Mouse (Mus musculus): ENCODE results near the gene Cdhr5.

Cdhr5 gene

GRCm38 (mm10) chr7:141276546-141276945, at the start of gene Cdhr5:
Gene Cdhr5, minus strand, starts transcription at chr7:141276786.
- peak in 1 of 2 experiments; percentile 50 for DNase-seq (ENCODE audit: inconsistent age in 2 of 2, low spot score in 1 of 2)

DNA sequence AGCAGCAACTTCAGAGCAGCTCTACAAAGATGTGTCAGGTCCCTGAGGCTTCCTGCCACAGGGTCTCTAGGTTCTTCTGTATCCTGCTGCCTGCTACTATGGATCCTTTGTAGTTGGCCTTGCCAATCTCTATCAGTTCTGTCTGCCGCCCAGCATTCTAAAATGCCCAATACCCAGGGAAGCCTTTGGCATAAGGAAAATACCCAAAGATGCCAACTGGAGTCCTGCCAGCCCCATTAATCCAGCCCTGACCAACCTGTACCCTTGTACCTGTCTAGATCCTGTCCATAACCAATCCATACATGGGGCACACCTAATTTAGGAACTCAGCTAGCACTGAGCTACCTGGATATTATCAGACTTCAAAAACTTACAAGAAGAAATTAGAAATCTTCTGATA, 48.1 kb upstream of the Cdhr5 start:
- no peak for DNase-seq (ENCODE audit: inconsistent age in 2 of 2, low spot score in 1 of 2)

GRCm38 (mm10) chr7:141319446-141319845, 42.9 kb upstream of the Cdhr5 start:
- no peak for DNase-seq (ENCODE audit: inconsistent age in 2 of 2, low spot score in 1 of 2)

DNA sequence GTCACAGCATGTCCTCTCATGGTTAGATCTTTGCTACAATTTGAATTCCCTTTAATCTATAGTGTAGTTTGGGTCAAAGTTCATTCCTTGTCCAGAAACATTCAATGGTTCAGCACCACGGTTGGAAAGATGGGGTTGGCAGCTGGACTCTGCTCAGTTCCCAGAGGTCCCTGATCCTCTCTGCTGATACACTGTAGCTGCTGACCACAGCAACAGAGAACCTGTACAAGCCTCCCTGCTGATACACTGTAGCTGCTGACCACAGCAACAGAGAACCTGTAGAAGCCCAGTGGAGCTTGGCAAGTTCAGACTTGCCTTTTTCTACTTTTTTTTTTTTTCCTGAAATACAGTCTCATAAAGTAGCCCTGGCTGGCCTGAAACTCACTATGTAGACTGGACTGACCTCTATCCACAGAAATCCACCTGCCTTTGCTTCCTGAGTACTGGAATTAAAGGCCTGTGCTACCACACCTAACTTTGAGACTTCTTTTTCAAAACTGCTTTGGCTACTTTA, 41.1 kb upstream of the Cdhr5 start:
- DNase-seq (ENCODE audit: inconsistent age in 2 of 2, low spot score in 1 of 2): no peak

GRCm38 (mm10) chr7:141315974-141316373, 39.4 kb upstream of the Cdhr5 start:
- DNase-seq (ENCODE audit: inconsistent age in 2 of 2, low spot score in 1 of 2): peak in 1 of 2 experiments; percentile 71

GRCm38 (mm10) chr7:141315076-141315475, 38.5 kb upstream of the Cdhr5 start:
- no peak for DNase-seq (ENCODE audit: inconsistent age in 2 of 2, low spot score in 1 of 2)

GRCm38 (mm10) chr7:141314416-141314815, 37.8 kb upstream of the Cdhr5 start:
- peak; percentile 63 to 77 for DNase-seq (ENCODE audit: inconsistent age in 2 of 2, low spot score in 1 of 2)

DNA sequence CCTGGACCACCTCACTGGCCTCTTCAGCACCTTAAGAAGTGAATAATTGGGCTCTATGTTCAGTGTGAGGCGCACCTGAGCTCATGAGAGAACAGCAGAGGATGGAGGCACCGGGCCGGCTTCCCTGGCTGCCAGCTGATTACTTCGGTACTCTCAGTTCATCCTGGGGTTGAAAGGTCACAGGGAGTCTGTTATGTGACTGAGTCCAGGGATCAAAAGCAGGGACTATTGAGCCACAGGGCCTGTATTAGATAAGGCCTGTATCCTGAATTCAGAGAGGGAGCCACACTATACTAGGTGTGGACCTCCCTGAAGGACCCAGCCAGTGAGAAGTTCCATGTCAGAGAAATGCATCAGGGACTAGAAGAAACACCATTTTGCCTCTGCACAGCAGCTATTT, 28.0 kb upstream of the Cdhr5 start:
- DNase-seq (ENCODE audit: inconsistent age in 2 of 2, low spot score in 1 of 2): no peak

- DNase-seq (ENCODE audit: inconsistent age in 2 of 2, low spot score in 1 of 2): no peak
These were observed 26.2 kb upstream of the Cdhr5 start for GRCm38 (mm10) chr7:141302702-141303268.

DNA sequence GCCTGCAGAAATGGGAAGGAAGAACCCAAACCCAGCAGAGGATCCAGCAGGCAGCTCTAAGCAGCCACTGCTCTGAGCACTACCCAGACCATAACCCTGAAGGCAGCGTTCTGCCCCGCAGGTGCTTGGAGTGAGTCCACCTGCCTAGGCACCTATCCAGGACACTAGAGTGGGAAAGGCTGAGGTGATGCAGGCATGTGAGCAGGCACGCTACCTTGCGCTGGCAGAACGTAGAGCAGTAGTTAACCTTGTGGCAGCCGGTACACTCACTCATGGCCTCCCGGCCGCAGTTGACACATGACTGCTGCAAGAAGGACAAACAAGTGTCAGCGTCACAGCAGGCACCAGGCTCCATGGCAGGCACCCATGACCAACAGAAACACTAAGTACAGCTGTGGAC, 24.8 kb upstream of the Cdhr5 start:
- peak in 1 of 2 experiments; percentile 63 for DNase-seq (ENCODE audit: inconsistent age in 2 of 2, low spot score in 1 of 2)

- DNase-seq (ENCODE audit: inconsistent age in 2 of 2, low spot score in 1 of 2): no peak
These were observed 22.6 kb upstream of the Cdhr5 start for GRCm38 (mm10) chr7:141299175-141299574.

DNA sequence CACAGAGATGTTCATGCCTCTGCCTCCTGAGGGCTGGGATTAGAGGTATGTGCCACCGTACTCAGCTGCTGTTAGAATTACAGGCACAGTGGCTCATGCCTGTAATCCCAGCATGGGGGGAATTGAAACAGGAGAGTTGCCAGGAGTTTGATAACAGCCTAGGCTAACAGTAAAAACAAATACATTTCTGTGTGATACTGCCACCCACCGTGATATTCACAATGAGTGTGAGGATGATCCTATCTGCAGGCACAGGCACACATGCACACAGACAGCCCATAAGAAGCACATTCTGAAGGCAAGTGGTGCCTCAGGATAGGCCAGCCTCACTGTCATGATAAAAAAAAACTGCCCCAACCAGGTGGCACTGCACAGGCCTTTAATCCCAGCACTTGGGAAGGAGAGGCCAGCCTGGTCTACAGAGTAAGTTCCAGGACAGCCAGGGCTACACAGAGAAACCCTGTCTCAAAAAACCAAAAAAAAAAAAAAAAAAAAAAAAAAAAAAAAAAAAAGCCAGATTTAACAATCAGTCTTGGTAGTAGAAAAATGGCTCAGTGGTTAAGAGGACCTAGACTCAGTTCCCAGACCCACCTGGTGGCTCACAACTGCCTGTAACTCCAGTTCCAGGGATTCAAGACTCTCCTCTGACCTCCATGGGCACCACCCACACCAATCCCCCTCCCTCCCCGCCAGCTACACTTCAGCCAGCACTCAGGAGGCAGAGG, 21.5 kb upstream of the Cdhr5 start:
- no peak for DNase-seq (ENCODE audit: inconsistent age in 2 of 2, low spot score in 1 of 2)

GRCm38 (mm10) chr7:141294479-141294878, 17.9 kb upstream of the Cdhr5 start:
- DNase-seq (ENCODE audit: inconsistent age in 2 of 2, low spot score in 1 of 2): no peak

DNA sequence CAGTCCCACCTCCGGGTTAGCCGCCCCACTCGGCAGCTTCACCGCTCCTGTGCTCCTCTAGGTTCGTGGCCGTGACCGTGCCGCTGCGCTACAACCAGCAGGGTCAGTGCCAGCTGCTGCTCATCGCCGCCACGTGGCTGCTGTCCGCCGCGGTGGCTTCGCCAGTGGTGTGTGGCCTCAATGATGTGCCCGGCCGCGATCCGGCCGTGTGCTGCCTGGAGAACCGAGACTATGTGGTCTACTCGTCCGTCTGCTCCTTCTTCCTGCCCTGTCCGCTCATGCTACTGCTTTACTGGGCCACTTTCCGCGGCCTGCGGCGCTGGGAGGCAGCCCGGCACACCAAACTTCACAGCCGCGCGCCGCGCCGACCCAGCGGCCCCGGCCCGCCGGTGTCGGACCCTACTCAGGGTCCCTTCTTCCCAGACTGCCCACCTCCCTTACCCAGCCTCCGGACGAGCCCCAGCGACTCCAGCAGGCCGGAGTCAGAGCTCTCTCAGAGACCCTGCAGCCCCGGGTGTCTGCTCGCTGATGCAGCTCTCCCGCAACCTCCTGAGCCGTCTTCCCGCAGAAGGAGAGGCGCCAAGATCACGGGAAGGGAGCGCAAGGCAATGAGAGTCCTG, 17.4 kb upstream of the Cdhr5 start:
- DNase-seq (ENCODE audit: inconsistent age in 2 of 2, low spot score in 1 of 2): peak; percentile 60 to 81

GRCm38 (mm10) chr7:141292583-141293388, 16.2 kb upstream of the Cdhr5 start:
- peak in 1 of 2 experiments; percentile 80 for DNase-seq (ENCODE audit: inconsistent age in 2 of 2, low spot score in 1 of 2)

GRCm38 (mm10) chr7:141291921-141292582, 15.5 kb upstream of the Cdhr5 start, which contains the start of gene Drd4:
Gene Drd4, plus strand, starts transcription at chr7:141292006.
- no peak for DNase-seq (ENCODE audit: inconsistent age in 2 of 2, low spot score in 1 of 2)

- DNase-seq (ENCODE audit: inconsistent age in 2 of 2, low spot score in 1 of 2): no peak
These were observed 11.5 kb upstream of the Cdhr5 start for GRCm38 (mm10) chr7:141288042-141288441.

- DNase-seq (ENCODE audit: inconsistent age in 2 of 2, low spot score in 1 of 2): no peak
These were observed 6.2 kb upstream of the Cdhr5 start for GRCm38 (mm10) chr7:141282756-141283155.

GRCm38 (mm10) chr7:141281442-141281841, 4.9 kb upstream of the Cdhr5 start:
- DNase-seq (ENCODE audit: inconsistent age in 2 of 2, low spot score in 1 of 2): no peak

- DNase-seq (ENCODE audit: inconsistent age in 2 of 2, low spot score in 1 of 2): peak in 1 of 2 experiments; percentile 56
These were observed 2.4 kb upstream of the Cdhr5 start, which contains the start of gene Sct for GRCm38 (mm10) chr7:141278766-141279590. Gene Sct, minus strand, starts transcription at chr7:141279133.

All from adrenal gland, adult (tissue).